Mouse (Mus musculus) bone marrow, adult 2 months (tissue): ENCODE measurements at regions not wholly inside any gene's neighbourhood (a gene's known extent, or its start where the extent isn't known, plus 50 kb on each side); places are given as distances from the start of the nearest gene placed in this dataset.

Source experiments
- CTCF ChIP-seq: fragments of 200-500 bp; IDR thresholded peaks from 2 replicates; pipeline ENCODE4 v1.5.1; 2011; ENCODE audit warnings: low read length, control low read depth; ENCODE audit not compliant: control insufficient read depth, insufficient read depth
- POLR2A ChIP-seq: fragments of 200-500 bp; IDR thresholded peaks from 2 replicates; pipeline ENCODE4 v1.6.1; 2011; ENCODE audit warnings: low read depth, mild to moderate bottlenecking, control low read depth, low read length, borderline replicate concordance; ENCODE audit not compliant: control insufficient read depth

- no peak for TF ChIP-seq POLR2A
- no peak for TF ChIP-seq CTCF
These were observed 589.9 kb upstream of the Hs6st1 start for GRCm38 (mm10) chr1:35478262-35478661.
